Mouse (Mus musculus) embryonic facial prominence, embryonic 11.5 days (tissue): ENCODE measurements around the gene Serpinb9b. TPM values are rescaled to one million over a fixed set of nuclear protein-coding genes. Genes with fewer than 3 reads are reported as not detected.

Source experiments
- ATAC-seq: fragments of 200-750 bp; cut with Nextera tagmentation; replicated peaks from 2 replicates; pipeline ENCODE4 v1.8.0; 2017; ENCODE audit warnings: low read depth; ENCODE audit not compliant: insufficient number of reproducible peaks, low FRiP score, low TSS enrichment
- DNase-seq: peaks from one replicate; pipeline ENCODE4 v3.0.0-alpha.2; 2015; ENCODE audit warnings: low spot score
- H3K27ac ChIP-seq: fragments of 300-500 bp; sonication (generic); replicated peaks from 2 replicates; pipeline ENCODE4 v1.5.1; 2014; ENCODE audit warnings: mild to moderate bottlenecking, low read depth, low read length, control low read depth
- H3K27me3 ChIP-seq: fragments of 300-500 bp; sonication (generic); 2 replicates; pipeline ENCODE4 v1.6.1; 2014; ENCODE audit warnings: mild to moderate bottlenecking, low read length, moderate library complexity, mixed read lengths; ENCODE audit not compliant: control insufficient read depth, insufficient read depth
- H3K36me3 ChIP-seq: fragments of 300-500 bp; sonication (generic); replicated peaks from 2 replicates; pipeline ENCODE4 v1.6.1; 2014; ENCODE audit warnings: low read depth, mild to moderate bottlenecking, low read length, moderate library complexity, mixed read lengths; ENCODE audit not compliant: control insufficient read depth, insufficient read depth
- H3K4me1 ChIP-seq: fragments of 300-500 bp; sonication (generic); 2 replicates; pipeline ENCODE4 v1.6.1; 2014; ENCODE audit warnings: low read length, mixed read lengths; ENCODE audit not compliant: control insufficient read depth, insufficient read depth
- H3K4me2 ChIP-seq: fragments of 300-500 bp; sonication (generic); 2 replicates; pipeline ENCODE4 v1.6.1; 2014; ENCODE audit warnings: low read depth, mild to moderate bottlenecking, control low read depth, low read length, moderate library complexity
- H3K4me3 ChIP-seq: fragments of 300-500 bp; sonication (generic); 2 replicates; pipeline ENCODE4 v1.5.1; 2014; ENCODE audit warnings: low read depth, low read length, control low read depth
- H3K9ac ChIP-seq: fragments of 300-500 bp; sonication (generic); replicated peaks from 2 replicates; pipeline ENCODE4 v1.6.1; 2014; ENCODE audit warnings: mild to moderate bottlenecking, control low read depth, low read length
- H3K9me3 ChIP-seq: fragments of 300-500 bp; sonication (generic); replicated peaks from 2 replicates; pipeline ENCODE4 v1.6.1; 2016; ENCODE audit warnings: mild to moderate bottlenecking, low read length, inconsistent platforms, mixed read lengths; ENCODE audit not compliant: control insufficient read depth
- WGBS: fragments of 180-500 bp; shearing (Covaris S2); extraction: QIAGEN DNeasy Blood & Tissue Kit; methylation state at CpG from one replicate; pipeline ENCODE4 v1.1.7; 2014; 5-methylcytosine and 5-hydroxymethylcytosine counted together
- polyA plus RNA-seq: library from polyadenylated mRNA; unstranded; fragments of >200 nt; fragmentation: Nextera tagmentation; extraction: Ambion mirVana; gene quantifications from 2 replicates; pipeline ENCODE4 v1.2.1, GENCODE M21; 2014

Serpinb9b gene
- polyA plus RNA-seq, 1 experiment from 2014 or later, result 0.20 TPM

- ATAC-seq (no peak), DNase-seq (no peak)
- 79% methylated on average over 3 of the region's 3 CpGs for whole genome bisulfite sequencing
- no peaks in the 10 kb centered on the region for H3K4me1 ChIP-seq
- H3K27ac ChIP-seq, result no peak overlapping the region
- no peaks in the 10 kb centered on the region for H3K36me3 ChIP-seq
- H3K4me2 ChIP-seq, result no peak overlapping the region
- no peaks in the 10 kb centered on the region for H3K9me3 ChIP-seq
- H3K27me3 ChIP-seq, result no peaks in the 10 kb centered on the region
- no peak overlapping the region for H3K4me3 ChIP-seq
- no peak overlapping the region for H3K9ac ChIP-seq
Measured at GRCm38 (mm10) chr13:33089566-33089965, 62.4 kb downstream of the Serpinb9b start.

- DNase-seq (no peak), ATAC-seq (no peak)
- Histone ChIP-seq H3K4me3 (no peak overlapping the region), H3K9me3 (no peaks in the 10 kb centered on the region), H3K9ac (no peak overlapping the region), H3K4me1 (no peaks in the 10 kb centered on the region), H3K4me2 (no peak overlapping the region), H3K27me3 (no peaks in the 10 kb centered on the region), H3K27ac (no peak overlapping the region), H3K36me3 (no peaks in the 10 kb centered on the region)
- 61% methylated on average over 1 of the region's 1 CpGs for whole genome bisulfite sequencing
Measured at GRCm38 (mm10) chr13:33090546-33090945, 63.3 kb downstream of the Serpinb9b start.

- Histone ChIP-seq H3K9me3 (no peaks in the 10 kb centered on the region), H3K27me3 (no peaks in the 10 kb centered on the region), H3K4me2 (no peak overlapping the region), H3K4me3 (no peak overlapping the region), H3K4me1 (no peaks in the 10 kb centered on the region), H3K36me3 (no peaks in the 10 kb centered on the region), H3K27ac (no peak overlapping the region), H3K9ac (no peak overlapping the region)
- WGBS, result 81% methylated on average over 1 of the region's 1 CpGs
- no peak for ATAC-seq
- no peak for DNase-seq
Measured at GRCm38 (mm10) chr13:33091306-33091705, 64.1 kb downstream of the Serpinb9b start.

Other genes with a start within 250 kb of the Serpinb9b start
- gene Mylk4, start 243.5 kb upstream of the Serpinb9b start, polyA plus RNA-seq, result 0.75 and 1.0 TPM in 2 replicates
- gene Wrnip1, start 225.4 kb upstream of the Serpinb9b start, polyA plus RNA-seq, result 13.3 and 14.5 TPM in 2 replicates
- gene D930007J09Rik, start 224.6 kb upstream of the Serpinb9b start, polyA plus RNA-seq, result not detected in 2 replicates
- gene Serpinb1a, start 176.2 kb upstream of the Serpinb9b start, polyA plus RNA-seq, result 0.74 and 0.99 TPM in 2 replicates
- gene Serpinb1c, start 129.2 kb upstream of the Serpinb9b start, polyA plus RNA-seq, result not detected in 2 replicates
- gene Serpinb6b, start 62.2 kb upstream of the Serpinb9b start, polyA plus RNA-seq, result 1.2 and 2.0 TPM in 2 replicates
- 2.4 and 2.7 TPM in 2 replicates for gene Serpinb9, start 24.2 kb upstream of the Serpinb9b start, polyA plus RNA-seq
- gene Serpinb1b, start 51.2 kb downstream of the Serpinb9b start, polyA plus RNA-seq, result 0.15 and 0.32 TPM in 2 replicates
- gene Serpinb9c, start 132.3 kb downstream of the Serpinb9b start, polyA plus RNA-seq, result not detected in 2 replicates
- not detected in 2 replicates for gene Serpinb9d, start 165.5 kb downstream of the Serpinb9b start, polyA plus RNA-seq
- gene Serpinb9e, start 222.2 kb downstream of the Serpinb9b start, polyA plus RNA-seq, result not detected in 2 replicates